In the genomic region with DNA sequence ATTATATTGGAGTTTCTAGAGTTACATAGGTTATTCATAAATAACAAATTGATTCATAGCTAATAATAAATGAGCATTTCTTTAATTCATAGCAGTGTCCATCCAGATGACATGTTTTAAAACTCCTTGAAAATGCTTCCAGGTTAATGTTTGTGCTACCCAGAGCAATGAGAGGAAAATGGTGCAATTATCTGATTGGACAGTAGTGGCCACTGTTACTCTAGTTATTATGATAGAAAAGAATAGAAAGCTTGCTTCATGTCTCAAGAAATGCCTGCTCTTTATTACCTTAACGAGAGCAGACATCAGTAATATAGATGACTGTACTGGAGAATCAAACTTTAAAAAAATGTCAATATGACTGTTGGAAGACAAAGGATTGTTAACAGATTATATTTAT, we compare ENCODE assay signal across 10 mouse cellular contexts.
A peak's percentile ranks its signal among the peaks of the same experiment; 100 is the strongest.
DNase-seq lines count a peak whose midpoint lies in the region; ATAC-seq lines count a peak whose summit lies in the region.
"Had no signal": no experiment of that assay in that cellular context is flagged by ENCODE, and none has a peak within 500 bp of the region (broad histone marks: within the 10 kb centered on the region; RNA-seq: fewer than 3 reads in every experiment).

No protein-coding gene starts in this region.

- no peaks in the 10 kb centered on the region for H3K9me3 ChIP-seq in hindbrain, embryonic 14.5 days (ENCODE audit: control insufficient read depth, low read length)
- H3K9me3 ChIP-seq: embryonic facial prominence, embryonic 15.5 days had no signal

- H3K36me3 ChIP-seq in hindbrain, embryonic 14.5 days (replicated peaks; ENCODE audit: control insufficient read depth, insufficient read depth): no peaks in the 10 kb centered on the region
- H3K36me3 ChIP-seq: embryonic facial prominence, embryonic 15.5 days had no signal

- no peaks in the 10 kb centered on the region for H3K27me3 ChIP-seq in hindbrain, embryonic 14.5 days (ENCODE audit: control insufficient read depth, insufficient read depth, low read length)
- H3K27me3 ChIP-seq: embryonic facial prominence, embryonic 15.5 days had no signal

- intact Hi-C loops in heart, postnatal 14 days (cut with DNase I): no loop called here

- 12% methylated on average over 1 of the region's 1 CpGs for WGBS in hindbrain, embryonic 14.5 days

- no peak overlapping the region for H3K27ac ChIP-seq in hindbrain, embryonic 14.5 days
- H3K27ac ChIP-seq: embryonic facial prominence, embryonic 15.5 days had no signal

- no peaks in the 10 kb centered on the region for H3K4me1 ChIP-seq in hindbrain, embryonic 14.5 days (replicated peaks; ENCODE audit: control insufficient read depth, insufficient read depth, low read length)
- H3K4me1 ChIP-seq: embryonic facial prominence, embryonic 15.5 days had no signal

- ATAC-seq in hindbrain, embryonic 14.5 days (ENCODE audit: low FRiP score): peak; percentile 75; the same call in 1 of the 2 replicates
- no peak for ATAC-seq in megakaryocyte, adult 5-6 weeks (ENCODE audit: poor library complexity, severe bottlenecking)
- ATAC-seq in erythroid progenitor cell, adult 5-6 weeks (replicated peaks; ENCODE audit: low FRiP score, poor library complexity, severe bottlenecking): no peak

- H3K4me2 ChIP-seq in hindbrain, embryonic 14.5 days (replicated peaks): no peak overlapping the region
- H3K4me2 ChIP-seq: embryonic facial prominence, embryonic 15.5 days had no signal

- peak; percentile 3 for DNase-seq in heart, adult 8-10 months (ENCODE audit: low spot score)
- DNase-seq in heart, postnatal 14 days: no peak
- DNase-seq in right cerebral cortex, postnatal 14 days: peak; percentile 7
- no peak for DNase-seq in right cerebral cortex, postnatal 4 days
- peak; percentile 74 for DNase-seq in hindbrain, embryonic 14.5 days (ENCODE audit: low spot score)
- DNase-seq in gastrocnemius, postnatal 25 days: no peak
- DNase-seq: kidney, postnatal 4 days had no signal

- H3K9ac ChIP-seq in hindbrain, embryonic 14.5 days: no peak overlapping the region
- H3K9ac ChIP-seq: embryonic facial prominence, embryonic 15.5 days had no signal

- H3K4me3 ChIP-seq in hindbrain, embryonic 14.5 days (replicated peaks; ENCODE audit: low read length): no peak overlapping the region
- H3K4me3 ChIP-seq: embryonic facial prominence, embryonic 15.5 days had no signal

Comparison
In these comparisons a context has a peak if more than half of its experiments do, and no peak if none do; other contexts are left out.
1. DNase-seq: peak in heart, adult 8-10 months (single experiment), right cerebral cortex, postnatal 14 days (single experiment) and hindbrain, embryonic 14.5 days (single experiment); none in heart, postnatal 14 days (0 of 2), right cerebral cortex, postnatal 4 days (single experiment) and gastrocnemius, postnatal 25 days (single experiment).